Mouse (Mus musculus) midbrain, embryonic 13.5 days (tissue): ENCODE results near the gene Hcrt. TPM values are rescaled to one million over a fixed set of nuclear protein-coding genes. Genes with fewer than 3 reads are reported as not detected.
"Not testable (repeated sequence)": the region's sequence is repeated elsewhere in the genome, so short reads cannot be mapped to it uniquely, and the experiment has no call there.

Experiments
- ATAC-seq: fragments of 200-750 bp; cut with Nextera tagmentation; 2 replicates; pipeline ENCODE4 v1.8.0; 2017; ENCODE audit warnings: mild to moderate bottlenecking, moderate TSS enrichment, moderate library complexity
- H3K27ac ChIP-seq: fragments of 300-500 bp; sonication (generic); 2 replicates; pipeline ENCODE4 v1.5.1; 2015; ENCODE audit warnings: inconsistent platforms, mild to moderate bottlenecking, moderate library complexity
- H3K27me3 ChIP-seq: fragments of 300-500 bp; sonication (generic); 2 replicates; pipeline ENCODE4 v1.6.1; 2015; ENCODE audit warnings: mild to moderate bottlenecking, inconsistent platforms
- H3K36me3 ChIP-seq: fragments of 300-500 bp; sonication (generic); 2 replicates; pipeline ENCODE4 v1.6.1; 2015; ENCODE audit warnings: mild to moderate bottlenecking, inconsistent platforms
- H3K4me1 ChIP-seq: fragments of 300-500 bp; sonication (generic); replicated peaks from 2 replicates; pipeline ENCODE4 v1.6.1; 2015; ENCODE audit warnings: inconsistent platforms
- H3K4me2 ChIP-seq: fragments of 300-500 bp; sonication (generic); replicated peaks from 2 replicates; pipeline ENCODE4 v1.6.1; 2015; ENCODE audit warnings: moderate library complexity, mild to moderate bottlenecking, inconsistent platforms
- H3K4me3 ChIP-seq: fragments of 300-500 bp; sonication (generic); replicated peaks from 2 replicates; pipeline ENCODE4 v1.5.1; 2015; ENCODE audit warnings: mild to moderate bottlenecking, inconsistent platforms
- H3K9ac ChIP-seq: fragments of 300-500 bp; sonication (generic); replicated peaks from 2 replicates; pipeline ENCODE4 v1.6.1; 2015; ENCODE audit warnings: mild to moderate bottlenecking, inconsistent platforms
- H3K9me3 ChIP-seq: fragments of 300-500 bp; sonication (generic); 2 replicates; pipeline ENCODE4 v1.6.1; 2016; ENCODE audit warnings: mild to moderate bottlenecking, inconsistent platforms
- WGBS: fragments of 180-500 bp; shearing (Covaris S2); methylation state at CpG from one replicate; pipeline ENCODE4 v1.1.7; 2015; 5-methylcytosine and 5-hydroxymethylcytosine counted together
- polyA plus RNA-seq: library from polyadenylated mRNA; unstranded; fragments of >200 nt; fragmentation: Nextera tagmentation; extraction: Ambion mirVana; gene quantifications from 2 replicates; pipeline ENCODE4 v1.2.1, GENCODE M21; 2015

Hcrt gene
- polyA plus RNA-seq: 0.30 TPM in 1 of 2 replicates, not detected in the other

DNA sequence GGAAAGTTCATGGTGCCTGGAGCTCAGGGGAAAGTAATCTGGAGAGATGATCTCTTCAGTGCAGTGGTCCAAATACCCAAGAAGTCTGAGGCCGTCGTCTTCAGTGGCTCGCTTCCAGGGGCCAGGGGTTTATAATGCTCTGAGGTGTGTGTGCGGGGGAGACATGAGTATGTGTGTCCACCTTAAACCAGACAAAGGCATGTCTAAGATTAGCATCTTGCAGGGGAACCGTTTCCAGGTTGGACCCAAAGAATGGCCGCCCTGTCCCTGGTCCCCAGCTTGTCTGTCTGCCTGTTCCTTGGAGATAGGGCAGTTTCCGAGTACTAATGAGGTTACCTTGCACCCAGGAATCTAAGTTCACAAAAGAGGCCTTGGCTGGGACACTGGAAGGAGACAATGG, at the start of gene Hcrt:
TSS of gene Hcrt (minus strand) at position 101 of the 400 bp plus-strand sequence.
- WGBS: 91% methylated on average over 7 of the region's 7 CpGs
- H3K36me3 ChIP-seq: no peaks in the 10 kb centered on the region
- peak within 1 kb of the TSS; percentile 39 for H3K4me3 ChIP-seq
- H3K27me3 ChIP-seq: peaks cover 11% of the 10 kb centered on the region; the same call in 1 of the 2 replicates
- peak within 1 kb of the TSS; percentile 54 for H3K9ac ChIP-seq
- peaks cover 29% of the 10 kb centered on the region for H3K4me1 ChIP-seq
- ATAC-seq: no peak
- H3K4me2 ChIP-seq: peak within 1 kb of the TSS; percentile 59
- H3K27ac ChIP-seq: peak within 1 kb of the TSS; percentile 22
- no peaks in the 10 kb centered on the region for H3K9me3 ChIP-seq

DNA sequence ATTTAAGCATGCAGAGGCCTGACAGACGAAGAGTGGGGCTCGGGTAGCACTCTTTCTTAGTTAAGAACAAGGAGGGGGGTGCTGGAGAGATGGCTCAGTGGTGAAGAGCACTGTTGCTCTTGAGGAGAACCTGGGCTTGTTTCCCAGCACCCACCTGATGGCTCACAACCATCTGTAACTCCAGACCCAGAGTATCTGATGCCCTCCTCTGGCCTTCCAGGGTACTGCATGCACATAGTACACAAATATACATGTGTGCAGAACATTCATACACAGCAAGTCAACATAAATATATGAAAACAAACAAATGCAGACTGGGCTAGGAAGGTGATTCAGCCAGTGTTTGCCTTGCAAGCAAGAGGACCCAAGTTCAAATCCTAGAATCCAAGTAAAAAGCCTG, 48.4 kb upstream of the Hcrt start:
- Histone ChIP-seq H3K27me3 (no peaks in the 10 kb centered on the region), H3K9me3 (no peaks in the 10 kb centered on the region; the same call in 1 of the 2 replicates), H3K36me3 (no peaks in the 10 kb centered on the region), H3K9ac (no peak overlapping the region), H3K27ac (no peak overlapping the region), H3K4me2 (no peak overlapping the region), H3K4me1 (no peaks in the 10 kb centered on the region), H3K4me3 (no peak overlapping the region)
- 97% methylated on average over 2 of the region's 2 CpGs for WGBS
- no peak for ATAC-seq

DNA sequence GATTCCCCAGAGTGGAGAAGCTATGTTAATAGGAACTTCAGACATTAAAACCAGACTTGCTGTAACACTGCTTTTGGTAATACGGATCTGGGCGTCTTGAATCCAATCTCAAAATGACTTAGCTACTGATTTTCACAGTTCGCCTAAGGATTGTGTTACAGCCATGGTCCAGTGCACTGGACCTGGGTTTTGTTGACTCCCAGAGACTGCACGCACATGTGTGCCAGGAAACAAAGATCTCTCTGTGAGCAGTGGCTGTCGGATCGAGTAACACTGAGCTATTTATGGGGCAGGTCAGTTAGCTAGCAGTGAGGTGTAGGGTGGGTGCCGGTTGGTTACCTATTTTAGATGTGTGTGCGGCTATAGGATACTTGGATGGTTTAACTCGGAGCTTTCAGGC, 47.8 kb upstream of the Hcrt start:
- H3K4me2 ChIP-seq: no peak overlapping the region
- no peaks in the 10 kb centered on the region for H3K27me3 ChIP-seq
- no peak for ATAC-seq
- H3K36me3 ChIP-seq: no peaks in the 10 kb centered on the region
- no peaks in the 10 kb centered on the region for H3K4me1 ChIP-seq
- H3K4me3 ChIP-seq: no peak overlapping the region
- H3K9me3 ChIP-seq: no peaks in the 10 kb centered on the region; the same call in 1 of the 2 replicates
- H3K9ac ChIP-seq: no peak overlapping the region
- H3K27ac ChIP-seq: no peak overlapping the region
- 93% methylated on average over 9 of the region's 9 CpGs for WGBS

DNA sequence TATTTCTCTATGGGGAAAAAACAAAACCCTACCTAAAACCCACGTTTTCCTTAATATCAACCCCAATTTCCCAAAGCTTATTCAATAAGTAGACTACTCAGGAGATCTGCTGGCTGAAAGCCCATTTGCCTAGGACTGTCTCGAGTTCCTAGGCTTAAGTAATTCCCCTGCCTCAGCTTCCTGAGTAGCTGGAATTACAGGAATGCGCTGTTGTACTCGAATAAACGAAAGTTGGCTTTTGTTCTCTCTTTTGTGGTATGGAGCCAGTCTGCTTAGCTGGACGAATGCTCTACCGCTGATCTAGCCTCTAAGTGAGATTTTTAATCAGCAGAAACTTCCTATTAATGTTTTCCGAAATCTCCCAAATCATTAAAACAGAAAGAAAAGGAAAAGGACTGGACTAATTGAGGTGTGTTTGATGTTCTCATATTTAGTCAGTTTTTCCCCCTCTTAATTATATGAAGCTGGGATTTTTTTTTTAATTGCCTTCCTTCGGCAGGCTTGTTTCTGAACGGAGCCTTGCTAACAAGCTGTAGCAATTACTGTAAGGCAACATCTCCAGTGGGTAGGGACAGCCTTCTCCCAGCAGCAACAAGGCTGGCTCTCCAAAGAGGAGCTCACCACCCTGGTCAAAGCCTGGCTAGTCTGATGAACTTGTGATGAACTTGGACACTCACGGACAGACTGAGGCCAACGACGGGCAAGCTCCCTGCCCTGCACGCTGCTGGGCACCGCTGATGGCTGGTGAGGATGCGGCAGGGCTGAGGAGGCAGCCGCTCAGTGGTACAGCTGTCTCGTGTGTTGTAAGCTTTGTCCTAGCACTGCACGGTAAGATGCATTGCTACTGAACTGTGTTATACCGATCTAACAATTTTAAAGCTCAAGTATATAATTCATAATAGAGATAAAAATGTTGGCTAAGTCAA, 43.9 kb upstream of the Hcrt start:
- H3K4me1 ChIP-seq: no peaks in the 10 kb centered on the region
- peaks cover 29% of the 10 kb centered on the region for H3K36me3 ChIP-seq
- no peak overlapping the region for H3K4me3 ChIP-seq
- H3K9me3 ChIP-seq: no peaks in the 10 kb centered on the region; the same call in 1 of the 2 replicates
- no peak for ATAC-seq
- 70% methylated on average over 20 of the region's 20 CpGs for WGBS
- H3K27ac ChIP-seq: no peak overlapping the region
- H3K27me3 ChIP-seq: no peaks in the 10 kb centered on the region
- no peak overlapping the region for H3K4me2 ChIP-seq
- H3K9ac ChIP-seq: no peak overlapping the region

DNA sequence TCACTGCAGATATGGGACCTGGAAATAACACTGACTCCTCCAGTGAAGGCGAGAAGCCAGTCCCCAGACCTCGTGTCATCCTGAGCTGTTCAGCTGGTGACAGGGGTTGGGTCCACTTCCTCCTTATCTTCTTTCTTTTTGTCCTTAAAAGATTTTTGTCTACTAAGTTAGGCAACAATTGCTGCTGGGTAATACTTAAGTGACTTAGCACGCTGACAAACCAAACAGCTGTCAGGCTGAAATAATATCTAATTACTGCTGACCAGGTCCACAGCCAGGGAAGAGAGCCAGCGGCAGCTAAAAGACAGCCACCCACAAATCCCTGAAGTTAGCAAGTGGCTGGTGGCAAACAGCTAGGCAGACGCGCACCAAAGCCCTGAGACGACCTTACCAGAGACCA, 42.8 kb upstream of the Hcrt start:
- no peak for ATAC-seq
- Histone ChIP-seq H3K27ac (no peak overlapping the region), H3K4me3 (no peak overlapping the region), H3K4me2 (no peak overlapping the region), H3K9ac (no peak overlapping the region), H3K36me3 (peaks cover 39% of the 10 kb centered on the region), H3K27me3 (no peaks in the 10 kb centered on the region), H3K4me1 (no peaks in the 10 kb centered on the region), H3K9me3 (no peaks in the 10 kb centered on the region)
- 86% methylated on average over 7 of the region's 7 CpGs for WGBS

DNA sequence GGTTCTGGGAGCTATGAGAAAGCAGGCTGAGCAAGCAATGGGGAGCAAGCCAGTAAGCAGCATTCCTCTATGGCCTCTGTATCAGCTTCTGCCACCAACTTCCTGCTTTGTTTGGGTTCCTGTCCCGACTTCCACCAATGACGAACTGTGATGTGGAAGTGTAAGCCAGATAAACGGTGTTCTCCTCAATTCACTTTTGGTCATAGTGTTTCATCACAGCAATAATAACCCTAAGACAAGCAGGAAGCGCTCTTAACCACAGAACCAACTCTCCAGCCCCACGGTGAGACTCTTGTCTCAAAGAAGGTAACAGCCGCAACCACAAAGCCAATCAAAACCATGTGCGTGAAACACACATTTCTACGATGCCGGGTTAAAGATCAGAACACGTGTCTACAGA, 41.7 kb upstream of the Hcrt start:
- no peak overlapping the region for H3K27ac ChIP-seq
- H3K4me1 ChIP-seq: no peaks in the 10 kb centered on the region
- H3K9ac ChIP-seq: no peak overlapping the region
- H3K36me3 ChIP-seq: peaks cover 44% of the 10 kb centered on the region
- H3K27me3 ChIP-seq: no peaks in the 10 kb centered on the region
- no peak overlapping the region for H3K4me2 ChIP-seq
- no peak overlapping the region for H3K4me3 ChIP-seq
- 97% methylated on average over 10 of the region's 10 CpGs for WGBS
- ATAC-seq: no peak
- H3K9me3 ChIP-seq: no peaks in the 10 kb centered on the region

DNA sequence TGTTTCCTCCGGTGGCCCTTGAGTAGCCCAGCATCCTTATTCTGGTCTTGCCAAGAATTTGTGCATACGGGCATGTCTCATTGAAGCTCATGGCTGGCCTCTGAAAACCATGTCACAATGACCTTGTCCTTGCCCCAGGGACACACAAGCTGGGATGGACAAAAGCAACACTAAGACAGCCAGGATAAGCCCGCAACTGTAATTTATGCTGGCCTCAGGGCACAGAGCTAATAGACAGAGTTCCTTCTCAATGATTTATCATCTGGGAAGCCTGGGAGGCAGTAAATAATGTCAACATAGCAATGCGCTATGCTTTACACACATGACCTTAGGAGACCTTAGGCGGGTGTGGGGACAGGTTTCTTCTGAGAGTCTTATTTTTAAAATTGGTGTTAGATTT, 36.7 kb upstream of the Hcrt start:
- Histone ChIP-seq H3K4me1 (0 out of 2 replicates have a peak, but pooled peaks cover 3% of the 10 kb centered on the region), H3K4me3 (no peak overlapping the region), H3K27ac (no peak overlapping the region), H3K9me3 (no peaks in the 10 kb centered on the region), H3K4me2 (no peak overlapping the region), H3K36me3 (peaks cover 47% of the 10 kb centered on the region), H3K27me3 (no peaks in the 10 kb centered on the region), H3K9ac (no peak overlapping the region)
- WGBS: 72% methylated on average over 5 of the region's 5 CpGs
- ATAC-seq: no peak

DNA sequence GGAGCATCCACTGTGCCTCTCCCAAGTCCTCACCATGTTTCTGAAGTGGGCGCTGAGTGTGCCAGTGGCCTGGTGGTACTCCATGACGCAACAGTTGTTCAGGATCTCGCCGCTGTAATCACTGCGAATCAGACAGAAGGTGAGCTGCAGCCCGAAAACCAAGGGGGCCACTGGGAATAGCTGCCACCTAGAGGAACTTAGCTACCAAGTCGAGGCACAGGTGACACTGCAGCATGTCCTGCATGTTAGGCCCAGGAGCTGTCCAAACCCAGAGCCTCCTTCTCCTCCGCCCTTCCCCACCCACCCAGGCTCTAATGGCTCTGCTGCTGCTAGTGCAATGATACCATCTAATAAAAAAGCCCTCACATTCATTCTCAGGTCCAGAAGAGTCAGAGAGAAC, 33.9 kb upstream of the Hcrt start:
- no peak overlapping the region for H3K4me2 ChIP-seq
- H3K9ac ChIP-seq: no peak overlapping the region
- no peak overlapping the region for H3K4me3 ChIP-seq
- no peaks in the 10 kb centered on the region for H3K27me3 ChIP-seq
- 67% methylated on average over 8 of the region's 8 CpGs for WGBS
- 0 out of 2 replicates have a peak, but pooled peaks cover 3% of the 10 kb centered on the region for H3K4me1 ChIP-seq
- peaks cover 23% of the 10 kb centered on the region for H3K36me3 ChIP-seq
- no peak for ATAC-seq
- no peaks in the 10 kb centered on the region for H3K9me3 ChIP-seq
- no peak overlapping the region for H3K27ac ChIP-seq

DNA sequence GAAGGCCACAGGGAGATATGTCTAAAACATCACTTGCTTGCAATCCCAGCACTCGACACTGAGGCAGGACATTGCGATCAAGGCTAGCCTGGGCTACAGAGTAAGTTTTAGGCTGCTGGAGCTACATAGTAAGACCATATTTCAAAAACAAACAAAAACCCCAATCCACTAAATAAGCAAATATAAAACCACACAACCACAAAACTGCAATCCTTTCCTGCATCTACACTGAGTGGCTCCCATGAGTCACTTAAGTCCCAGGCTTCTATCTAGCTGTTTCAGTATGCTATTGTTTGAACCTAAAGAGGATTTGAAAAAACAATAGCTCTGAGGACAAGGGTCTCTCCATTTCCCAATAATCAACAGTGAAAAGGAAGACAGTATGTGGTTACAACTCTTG, 32.7 kb upstream of the Hcrt start:
- ATAC-seq: no peak
- H3K36me3 ChIP-seq: peaks cover 17% of the 10 kb centered on the region
- no peak overlapping the region for H3K4me2 ChIP-seq
- no peaks in the 10 kb centered on the region for H3K9me3 ChIP-seq
- H3K4me3 ChIP-seq: no peak overlapping the region
- H3K4me1 ChIP-seq: 0 out of 2 replicates have a peak, but pooled peaks cover 3% of the 10 kb centered on the region
- no peak overlapping the region for H3K9ac ChIP-seq
- no peaks in the 10 kb centered on the region for H3K27me3 ChIP-seq
- no peak overlapping the region for H3K27ac ChIP-seq
- 93% methylated on average over 2 of the region's 2 CpGs for WGBS

DNA sequence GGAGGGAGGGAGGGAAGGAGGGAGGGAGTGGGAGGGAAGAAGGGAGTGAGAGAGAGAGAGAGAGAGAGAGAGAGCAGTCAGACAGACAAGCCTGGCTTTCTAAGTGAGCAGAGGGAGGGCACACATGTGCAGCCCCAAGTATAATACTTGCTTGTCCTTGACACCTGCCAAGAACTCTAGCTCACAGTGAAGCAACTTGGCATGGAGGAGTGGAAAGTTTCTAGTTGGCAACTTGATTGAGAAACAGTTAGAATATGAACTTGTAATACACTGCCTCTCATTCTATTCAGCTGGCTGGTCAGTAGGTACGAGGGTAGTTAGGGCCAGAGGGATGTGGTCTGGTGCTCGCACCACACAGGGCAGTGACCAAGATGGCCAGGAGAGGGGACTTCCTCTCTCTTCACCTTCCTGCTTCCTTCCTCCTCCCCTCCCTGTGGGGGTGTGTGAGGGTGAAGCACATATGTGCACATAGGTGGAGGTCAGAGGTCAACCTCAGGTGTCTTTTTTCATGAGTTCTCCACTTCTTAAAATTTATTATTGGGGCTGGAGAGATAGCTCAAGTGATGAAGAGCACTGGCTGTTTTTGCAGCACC, 28.8 kb upstream of the Hcrt start:
- ATAC-seq: no peak
- peaks cover 33% of the 10 kb centered on the region for H3K36me3 ChIP-seq
- 93% methylated on average over 2 of the region's 2 CpGs for WGBS

DNA sequence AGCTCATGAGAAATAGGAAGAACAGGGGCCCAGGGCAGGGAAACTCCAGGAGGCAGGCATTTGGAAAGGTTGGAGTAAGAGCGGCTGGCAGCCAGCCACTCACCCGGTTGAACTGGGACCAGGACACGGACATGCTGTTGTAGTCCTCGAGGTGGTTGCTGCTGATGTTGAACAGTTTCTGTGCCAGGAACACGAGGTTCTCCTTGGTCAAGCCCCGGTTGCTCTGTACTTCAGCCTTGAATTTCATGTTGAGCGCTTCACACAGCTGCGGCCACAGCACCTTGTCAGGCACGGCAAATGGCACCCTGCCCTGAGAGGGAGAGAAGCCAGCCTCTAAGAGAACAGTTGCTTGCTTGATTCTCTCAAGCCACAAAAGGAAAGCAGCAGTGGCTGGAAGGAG, 27.9 kb upstream of the Hcrt start:
- H3K4me3 ChIP-seq, H3K4me1 ChIP-seq, H3K9ac ChIP-seq, H3K27ac ChIP-seq, ATAC-seq, H3K27me3 ChIP-seq, H3K4me2 ChIP-seq, H3K9me3 ChIP-seq: not testable (repeated sequence)
- peaks cover 33% of the 10 kb centered on the region for H3K36me3 ChIP-seq
- WGBS: 90% methylated on average over 9 of the region's 9 CpGs

More for the DNA sequence above, 28.8 kb upstream of the Hcrt start:
- Histone ChIP-seq H3K9ac (no peak overlapping the region), H3K27ac (no peak overlapping the region), H3K4me3 (no peak overlapping the region), H3K27me3 (no peaks in the 10 kb centered on the region), H3K9me3 (no peaks in the 10 kb centered on the region), H3K4me2 (no peak overlapping the region), H3K4me1 (no peaks in the 10 kb centered on the region)

DNA sequence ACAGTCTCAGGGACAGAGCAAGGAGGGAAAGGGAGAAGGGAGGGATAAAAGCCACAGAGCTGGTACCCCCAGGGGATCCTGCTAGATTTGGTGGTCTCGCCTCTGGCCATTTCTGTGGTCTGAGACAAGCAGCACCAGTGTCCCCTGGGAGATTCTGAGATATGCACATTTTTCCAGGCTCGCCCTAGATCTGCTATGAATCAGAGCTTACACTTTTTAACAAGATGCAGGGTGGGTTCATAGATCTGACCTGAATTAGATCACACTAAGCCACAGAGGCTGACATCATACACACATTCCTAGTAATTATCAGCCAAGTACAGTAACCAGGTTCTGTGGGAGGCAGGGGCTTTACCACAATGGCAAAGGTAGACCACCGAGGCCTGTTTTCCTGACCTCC, 27.0 kb upstream of the Hcrt start:
- H3K36me3 ChIP-seq: peaks cover 34% of the 10 kb centered on the region

More for the DNA sequence above, 27.0 kb upstream of the Hcrt start:
- no peak for ATAC-seq
- Histone ChIP-seq H3K27me3 (no peaks in the 10 kb centered on the region), H3K9ac (no peak overlapping the region), H3K4me2 (no peak overlapping the region), H3K4me3 (no peak overlapping the region), H3K4me1 (no peaks in the 10 kb centered on the region), H3K27ac (0 out of 2 replicates have a peak overlapping the region, but pooled peaks have one; percentile 0), H3K9me3 (no peaks in the 10 kb centered on the region)
- WGBS: 78% methylated on average over 3 of the region's 3 CpGs
